Mouse (Mus musculus) limb, embryonic 12.5 days (tissue): ENCODE measurements at regions not wholly inside any gene's neighbourhood (a gene's known extent, or its start where the extent isn't known, plus 50 kb on each side); places are given as distances from the start of the nearest gene placed in this dataset.
"Not testable (repeated sequence)": the region's sequence is repeated elsewhere in the genome, so short reads cannot be mapped to it uniquely, and the experiment has no call there.

Source experiments
- ATAC-seq: fragments of 200-750 bp; cut with Nextera tagmentation; 2 replicates; pipeline ENCODE4 v1.8.0; 2017; ENCODE audit warnings: low read depth, moderate TSS enrichment; ENCODE audit not compliant: insufficient number of reproducible peaks, insufficient read depth, low FRiP score, low TSS enrichment
- H3K27ac ChIP-seq: fragments of 300-500 bp; sonication (generic); 2 replicates; pipeline ENCODE4 v1.5.1; 2016; ENCODE audit warnings: mild to moderate bottlenecking, moderate library complexity
- H3K27me3 ChIP-seq: fragments of 300-500 bp; sonication (generic); 2 replicates; pipeline ENCODE4 v1.6.1; 2016; ENCODE audit warnings: mild to moderate bottlenecking, moderate library complexity
- H3K36me3 ChIP-seq: fragments of 300-500 bp; sonication (generic); 2 replicates; pipeline ENCODE4 v1.6.1; 2016; ENCODE audit warnings: mild to moderate bottlenecking, moderate library complexity
- H3K4me1 ChIP-seq: fragments of 300-500 bp; sonication (generic); replicated peaks from 2 replicates; pipeline ENCODE4 v1.6.1; 2016
- H3K4me2 ChIP-seq: fragments of 300-500 bp; sonication (generic); 2 replicates; pipeline ENCODE4 v1.6.1; 2016; ENCODE audit warnings: mild to moderate bottlenecking, moderate library complexity
- H3K4me3 ChIP-seq: fragments of 300-500 bp; sonication (generic); replicated peaks from 2 replicates; pipeline ENCODE4 v1.5.1; 2016; ENCODE audit warnings: mild to moderate bottlenecking
- H3K9ac ChIP-seq: fragments of 300-500 bp; sonication (generic); replicated peaks from 2 replicates; pipeline ENCODE4 v1.6.1; 2016; ENCODE audit warnings: mild to moderate bottlenecking, moderate library complexity
- H3K9me3 ChIP-seq: fragments of 300-500 bp; sonication (generic); 2 replicates; pipeline ENCODE4 v1.6.1; 2016; ENCODE audit warnings: mild to moderate bottlenecking, moderate library complexity
- WGBS: fragments of 180-500 bp; shearing (Covaris S2); methylation state at CpG from one replicate; pipeline ENCODE4 v1.1.7; 2016; 5-methylcytosine and 5-hydroxymethylcytosine counted together

GRCm38 (mm10) chr6:31134736-31135077 is 175.8 kb upstream of the Klf14 start:
- WGBS: 81% methylated on average over 8 of the region's 8 CpGs
- no peaks in the 10 kb centered on the region for H3K27me3 ChIP-seq
- H3K36me3 ChIP-seq: no peaks in the 10 kb centered on the region
- no peak overlapping the region for H3K9ac ChIP-seq
- H3K4me2 ChIP-seq: no peak overlapping the region
- no peak overlapping the region for H3K27ac ChIP-seq
- no peaks in the 10 kb centered on the region for H3K4me1 ChIP-seq
- no peak overlapping the region for H3K4me3 ChIP-seq
- no peak for ATAC-seq
- H3K9me3 ChIP-seq: peaks cover 6% of the 10 kb centered on the region; the same call in 1 of the 2 replicates

- ATAC-seq: no peak
- Histone ChIP-seq H3K4me2 (no peak overlapping the region), H3K27ac (no peak overlapping the region), H3K27me3 (no peaks in the 10 kb centered on the region), H3K9ac (no peak overlapping the region), H3K4me1 (no peaks in the 10 kb centered on the region), H3K4me3 (no peak overlapping the region), H3K9me3 (peaks cover 6% of the 10 kb centered on the region; the same call in 1 of the 2 replicates), H3K36me3 (no peaks in the 10 kb centered on the region)
- 86% methylated on average over 6 of the region's 6 CpGs for WGBS
Measured at GRCm38 (mm10) chr6:31135580-31135979, 176.7 kb upstream of the Klf14 start.

DNA sequence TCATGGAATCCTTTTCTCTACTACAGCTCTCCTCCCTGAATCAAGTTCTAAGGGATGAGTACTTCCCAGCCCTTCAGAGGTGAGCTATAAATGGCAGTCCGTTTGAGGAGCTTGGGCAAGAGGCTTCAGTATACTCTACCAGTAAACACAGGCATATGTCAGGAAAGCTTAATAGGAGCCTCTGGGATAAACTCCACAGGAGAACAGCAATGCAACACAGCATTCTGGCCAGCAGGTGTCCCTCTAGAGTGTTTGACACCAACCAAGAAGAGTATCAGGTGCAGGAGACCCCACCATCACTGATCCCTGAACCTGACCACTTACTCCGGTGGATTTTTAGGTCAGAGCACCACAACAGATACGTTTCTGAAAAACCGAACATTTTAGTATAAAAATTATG is 178.0 kb upstream of the Klf14 start:
- no peaks in the 10 kb centered on the region for H3K4me1 ChIP-seq
- H3K9me3 ChIP-seq: peaks cover 6% of the 10 kb centered on the region; the same call in 1 of the 2 replicates
- no peaks in the 10 kb centered on the region for H3K36me3 ChIP-seq
- H3K9ac ChIP-seq: no peak overlapping the region
- H3K4me3 ChIP-seq: no peak overlapping the region
- ATAC-seq: no peak
- no peak overlapping the region for H3K27ac ChIP-seq
- H3K27me3 ChIP-seq: no peaks in the 10 kb centered on the region
- no peak overlapping the region for H3K4me2 ChIP-seq
- WGBS: 64% methylated on average over 4 of the region's 4 CpGs

DNA sequence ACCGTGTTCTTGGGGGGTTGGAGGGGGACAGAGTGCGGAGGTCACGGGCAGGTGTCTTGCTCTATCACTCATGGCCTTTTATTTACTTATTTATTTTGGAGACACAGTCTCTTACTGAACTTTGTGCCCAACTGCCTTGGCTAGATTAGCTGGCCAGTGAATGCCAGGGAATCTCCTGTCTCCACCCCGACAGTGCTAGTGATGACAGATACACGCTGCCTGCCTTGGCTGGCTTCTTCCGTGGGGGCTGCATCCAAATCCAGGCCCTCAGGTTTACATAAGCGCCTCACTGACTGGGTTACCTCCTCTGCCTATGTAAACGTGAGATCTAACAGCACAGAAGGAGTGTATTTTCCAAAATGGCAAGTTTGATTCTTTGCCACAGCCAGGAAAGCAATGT is 178.5 kb upstream of the Klf14 start:
- no peak for ATAC-seq
- H3K4me2 ChIP-seq: no peak overlapping the region
- H3K27me3 ChIP-seq: no peaks in the 10 kb centered on the region
- H3K4me1 ChIP-seq: no peaks in the 10 kb centered on the region
- H3K4me3 ChIP-seq: no peak overlapping the region
- H3K9ac ChIP-seq: no peak overlapping the region
- peaks cover 6% of the 10 kb centered on the region; the same call in 1 of the 2 replicates for H3K9me3 ChIP-seq
- no peaks in the 10 kb centered on the region for H3K36me3 ChIP-seq
- WGBS: 87% methylated on average over 8 of the region's 8 CpGs
- H3K27ac ChIP-seq: no peak overlapping the region

GRCm38 (mm10) chr6:31140000-31140399 is 181.1 kb upstream of the Klf14 start:
- H3K4me1 ChIP-seq: no peaks in the 10 kb centered on the region
- no peak for ATAC-seq
- no peak overlapping the region for H3K4me2 ChIP-seq
- H3K9me3 ChIP-seq: no peaks in the 10 kb centered on the region
- H3K36me3 ChIP-seq: no peaks in the 10 kb centered on the region
- H3K4me3 ChIP-seq: no peak overlapping the region
- H3K9ac ChIP-seq: no peak overlapping the region
- no peak overlapping the region for H3K27ac ChIP-seq
- WGBS: 88% methylated on average over 9 of the region's 9 CpGs
- H3K27me3 ChIP-seq: no peaks in the 10 kb centered on the region

DNA sequence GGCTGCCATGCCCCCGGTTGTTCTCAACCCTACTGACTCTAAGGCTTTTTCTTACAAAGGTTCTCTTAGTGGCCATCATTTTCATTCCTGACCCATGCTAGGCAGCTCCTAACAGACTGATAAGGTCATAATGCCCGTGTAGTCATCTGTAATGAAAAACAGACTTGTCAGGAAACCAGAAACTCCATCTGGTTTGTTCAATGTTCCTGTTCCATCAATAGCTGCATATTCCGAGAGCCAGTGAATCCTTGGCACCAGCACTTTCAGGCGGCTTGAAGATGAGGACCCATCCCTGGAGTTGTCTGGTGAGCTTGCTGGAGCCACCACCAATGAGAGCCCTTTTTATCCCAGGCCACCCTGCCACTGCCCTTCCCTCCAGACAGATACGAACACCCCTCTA is 181.7 kb upstream of the Klf14 start:
- Histone ChIP-seq H3K36me3 (no peaks in the 10 kb centered on the region), H3K9me3 (no peaks in the 10 kb centered on the region), H3K27ac (no peak overlapping the region), H3K4me3 (no peak overlapping the region), H3K9ac (no peak overlapping the region), H3K4me2 (no peak overlapping the region), H3K4me1 (no peaks in the 10 kb centered on the region), H3K27me3 (no peaks in the 10 kb centered on the region)
- 70% methylated on average over 5 of the region's 5 CpGs for WGBS
- ATAC-seq: no peak

- ATAC-seq: no peak
- Histone ChIP-seq H3K36me3 (no peaks in the 10 kb centered on the region), H3K4me1 (no peaks in the 10 kb centered on the region)
Measured at GRCm38 (mm10) chr6:31141486-31141885, 182.6 kb upstream of the Klf14 start.

DNA sequence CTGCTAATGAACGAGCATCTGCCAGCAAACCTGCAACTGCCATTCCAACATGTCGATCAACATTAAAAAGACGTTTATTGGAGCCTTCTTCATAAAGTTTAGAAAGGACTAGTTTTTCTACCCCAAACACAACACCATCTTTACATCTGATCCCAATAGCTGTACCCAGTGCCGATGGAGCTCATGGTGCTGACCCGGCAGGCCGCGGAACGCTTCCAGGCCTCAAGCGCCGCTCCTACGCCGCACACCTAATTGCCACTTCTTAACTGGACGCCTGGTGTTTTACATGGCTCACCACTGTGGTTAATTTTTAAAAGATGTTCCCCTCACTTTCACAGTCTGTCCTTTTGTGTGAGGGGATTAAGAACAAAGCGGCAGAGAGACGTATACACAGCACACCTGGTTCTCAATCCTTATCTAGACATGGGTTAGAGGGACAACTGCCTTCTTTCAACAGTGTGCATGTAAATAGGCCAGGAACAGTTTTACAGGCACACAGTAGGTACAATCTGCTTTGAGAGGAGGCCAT is 183.7 kb upstream of the Klf14 start:
- H3K36me3 ChIP-seq, H3K4me1 ChIP-seq, H3K4me2 ChIP-seq, H3K27ac ChIP-seq, H3K9ac ChIP-seq, H3K27me3 ChIP-seq, H3K4me3 ChIP-seq, ATAC-seq, H3K9me3 ChIP-seq: not testable (repeated sequence)
- 67% methylated on average over 15 of the region's 15 CpGs for WGBS

More at GRCm38 (mm10) chr6:31141486-31141885, 182.6 kb upstream of the Klf14 start:
- Histone ChIP-seq H3K4me2 (no peak overlapping the region), H3K4me3 (no peak overlapping the region), H3K9me3 (no peaks in the 10 kb centered on the region), H3K27me3 (no peaks in the 10 kb centered on the region), H3K27ac (no peak overlapping the region), H3K9ac (no peak overlapping the region)
- WGBS: 79% methylated on average over 6 of the region's 6 CpGs

DNA sequence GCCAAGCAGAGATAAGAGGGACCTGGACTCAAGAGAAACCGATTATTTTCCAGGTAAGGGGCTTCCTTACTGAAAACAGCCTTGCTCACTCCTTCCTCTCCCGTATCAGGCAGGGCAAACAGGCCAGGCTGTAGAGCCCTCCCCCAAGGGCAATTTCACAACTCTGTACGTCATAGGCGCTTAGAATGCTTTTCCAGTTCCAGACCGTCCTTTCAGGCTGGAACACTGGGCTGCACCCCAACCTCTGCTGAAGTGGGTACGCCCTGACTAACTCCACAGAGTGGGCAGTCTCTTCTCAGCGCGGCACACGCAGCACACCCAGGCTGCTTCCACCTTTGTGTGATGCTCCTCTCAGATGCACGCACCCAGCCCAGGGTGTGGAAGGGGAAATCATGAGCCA is 186.8 kb upstream of the Klf14 start:
- no peaks in the 10 kb centered on the region for H3K9me3 ChIP-seq
- no peak overlapping the region for H3K4me2 ChIP-seq
- no peak overlapping the region for H3K9ac ChIP-seq
- no peak overlapping the region for H3K4me3 ChIP-seq
- 80% methylated on average over 10 of the region's 10 CpGs for WGBS
- no peak overlapping the region for H3K27ac ChIP-seq
- H3K4me1 ChIP-seq: peaks cover 4% of the 10 kb centered on the region
- no peak for ATAC-seq
- H3K36me3 ChIP-seq: no peaks in the 10 kb centered on the region
- H3K27me3 ChIP-seq: no peaks in the 10 kb centered on the region

GRCm38 (mm10) chr6:31146779-31147178 is 187.9 kb upstream of the Klf14 start:
- 26% methylated on average over 5 of the region's 5 CpGs for WGBS
- H3K9me3 ChIP-seq: no peaks in the 10 kb centered on the region
- no peaks in the 10 kb centered on the region for H3K36me3 ChIP-seq
- H3K27me3 ChIP-seq: no peaks in the 10 kb centered on the region
- H3K27ac ChIP-seq: no peak overlapping the region
- H3K9ac ChIP-seq: no peak overlapping the region
- ATAC-seq: no peak
- H3K4me1 ChIP-seq: peaks cover 4% of the 10 kb centered on the region
- no peak overlapping the region for H3K4me2 ChIP-seq
- H3K4me3 ChIP-seq: no peak overlapping the region

GRCm38 (mm10) chr6:31147682-31148081 is 188.8 kb upstream of the Klf14 start:
- ATAC-seq: no peak
- Histone ChIP-seq H3K4me3 (no peak overlapping the region), H3K4me1 (peaks cover 4% of the 10 kb centered on the region), H3K36me3 (no peaks in the 10 kb centered on the region), H3K4me2 (no peak overlapping the region), H3K9ac (no peak overlapping the region), H3K27ac (no peak overlapping the region), H3K9me3 (no peaks in the 10 kb centered on the region), H3K27me3 (no peaks in the 10 kb centered on the region)
- 71% methylated on average over 10 of the region's 10 CpGs for WGBS

DNA sequence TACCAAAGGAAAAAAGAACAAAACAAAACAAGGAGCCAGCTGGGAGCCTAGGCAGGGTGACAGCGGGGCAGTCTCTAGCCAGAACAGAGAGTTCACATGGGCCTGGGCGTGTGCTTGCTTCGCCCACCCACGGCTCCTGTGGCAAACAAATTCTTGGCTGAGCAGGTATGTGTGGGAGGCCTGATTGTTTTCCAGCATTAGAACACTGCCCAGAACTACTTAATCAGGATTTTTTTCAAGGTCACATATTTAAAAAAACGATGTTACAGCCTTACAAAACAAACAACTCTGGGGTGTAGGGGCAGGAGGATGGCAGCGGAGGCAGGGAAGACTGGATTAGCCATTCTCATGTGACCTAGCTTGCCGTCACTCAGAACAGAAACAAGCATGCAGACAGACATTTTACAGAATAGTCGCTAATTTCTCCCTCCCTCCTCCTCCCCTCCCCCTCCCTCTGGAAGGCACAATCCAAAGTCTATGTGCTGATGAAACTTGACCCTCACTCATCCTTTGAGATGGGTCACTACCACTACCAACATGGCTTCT is 189.5 kb upstream of the Klf14 start:
- 70% methylated on average over 8 of the region's 8 CpGs for WGBS
- H3K27ac ChIP-seq: no peak overlapping the region
- H3K9ac ChIP-seq: no peak overlapping the region
- H3K4me1 ChIP-seq: peaks cover 4% of the 10 kb centered on the region
- H3K27me3 ChIP-seq: no peaks in the 10 kb centered on the region
- no peak for ATAC-seq
- H3K9me3 ChIP-seq: no peaks in the 10 kb centered on the region
- no peak overlapping the region for H3K4me2 ChIP-seq
- H3K36me3 ChIP-seq: no peaks in the 10 kb centered on the region
- no peak overlapping the region for H3K4me3 ChIP-seq
